Mouse (Mus musculus) embryo, embryonic 10.5 days (tissue): Measurements from ENCODE around the gene Gm10181.
A peak's percentile ranks its signal among the peaks of the same experiment; 100 is the strongest.
"Not testable (repeated sequence)": the region's sequence is repeated elsewhere in the genome, so short reads cannot be mapped to it uniquely, and the experiment has no call there.

Experiments used
- DNase-seq: peaks from one replicate; pipeline ENCODE4 v3.0.0-alpha.2; 2015; ENCODE audit warnings: low spot score

The Gm10181 gene

DNA sequence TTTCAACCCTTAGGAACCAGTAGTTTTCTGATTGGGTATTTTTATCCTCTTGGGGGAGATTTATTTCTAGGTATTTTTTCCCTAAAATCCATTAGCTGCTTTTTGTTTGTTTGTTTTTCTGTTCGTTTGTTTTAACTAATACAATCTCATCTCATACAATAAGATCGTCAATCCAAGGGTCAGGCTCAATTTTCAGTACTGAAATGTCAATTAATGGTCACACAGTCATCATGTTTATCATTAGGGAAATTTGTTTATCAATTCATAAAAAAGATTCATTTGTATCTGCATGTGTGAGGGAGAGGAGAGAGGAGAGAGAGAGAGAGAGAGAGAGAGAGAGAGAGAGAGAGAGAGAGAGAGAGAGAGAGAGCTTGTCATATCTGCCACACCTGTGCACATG is at the start of gene Gm10181:
TSS of gene Gm10181 (plus strand) at position 301 of the 400 bp plus-strand sequence.
- DNase-seq: no peak

DNA sequence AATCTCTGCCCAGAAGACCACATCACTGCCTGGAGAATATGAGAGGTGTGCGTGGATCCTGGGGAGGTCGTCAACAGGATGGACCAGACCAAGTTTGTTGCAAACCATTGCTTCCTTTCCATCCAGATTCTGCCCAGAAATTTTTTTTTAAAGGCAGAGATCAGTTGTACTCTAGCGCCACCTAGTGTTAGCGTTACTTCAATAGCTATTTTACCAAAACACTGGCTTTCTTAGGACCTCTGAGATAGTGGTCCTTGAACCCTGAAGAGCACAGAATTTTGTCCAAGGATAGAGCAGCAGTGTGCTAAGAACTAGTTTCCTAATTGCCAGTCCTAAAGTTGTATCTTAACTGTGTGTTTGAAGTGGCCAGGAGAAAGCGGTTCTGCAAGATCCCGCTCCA is 47.6 kb upstream of the Gm10181 start:
- peak; percentile 91 for DNase-seq

DNA sequence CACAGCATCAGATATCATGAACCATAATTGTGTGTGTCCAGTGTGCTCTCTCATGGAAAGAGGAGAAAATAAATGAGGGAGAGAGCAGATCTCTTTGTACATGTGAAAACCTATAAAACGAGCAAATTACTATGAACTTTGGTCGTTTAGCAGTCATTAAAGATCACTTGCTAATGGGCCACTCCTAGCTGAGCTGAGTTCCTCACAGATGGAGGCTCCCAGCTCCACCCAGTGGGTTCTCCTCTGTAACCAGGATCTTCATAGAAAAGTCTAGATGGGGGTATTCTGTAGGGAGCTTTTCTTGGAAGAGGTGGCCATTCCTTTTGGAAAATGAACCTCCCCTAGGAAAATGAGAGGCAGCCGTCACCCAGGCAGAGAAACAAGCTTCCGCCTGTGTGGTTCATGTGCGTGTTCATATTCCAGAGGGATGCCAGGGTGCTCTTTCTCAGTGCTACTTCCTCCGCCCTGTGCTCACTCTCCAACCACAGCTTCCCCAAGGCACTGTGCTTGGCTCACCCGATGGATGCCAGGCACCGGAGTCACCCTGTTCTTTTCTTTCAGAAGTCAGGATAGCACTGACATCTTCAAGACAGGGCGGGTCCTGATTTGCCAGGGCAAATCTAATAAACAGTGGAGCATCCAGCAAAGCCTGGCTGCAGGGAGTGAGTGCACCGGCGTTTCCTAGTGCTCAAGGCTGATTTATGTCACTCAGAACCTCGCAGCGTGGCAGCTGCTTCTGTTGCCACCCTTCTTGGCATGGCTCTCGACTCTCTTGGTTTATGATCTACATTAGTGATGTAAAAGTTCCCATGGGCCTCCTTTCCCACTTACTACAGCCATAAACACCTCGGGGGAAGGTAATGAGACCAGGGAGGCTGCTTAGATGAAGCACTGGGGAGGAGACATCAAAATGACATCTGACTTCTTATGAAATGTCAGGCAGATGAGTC is 46.8 kb upstream of the Gm10181 start:
- no peak for DNase-seq

DNA sequence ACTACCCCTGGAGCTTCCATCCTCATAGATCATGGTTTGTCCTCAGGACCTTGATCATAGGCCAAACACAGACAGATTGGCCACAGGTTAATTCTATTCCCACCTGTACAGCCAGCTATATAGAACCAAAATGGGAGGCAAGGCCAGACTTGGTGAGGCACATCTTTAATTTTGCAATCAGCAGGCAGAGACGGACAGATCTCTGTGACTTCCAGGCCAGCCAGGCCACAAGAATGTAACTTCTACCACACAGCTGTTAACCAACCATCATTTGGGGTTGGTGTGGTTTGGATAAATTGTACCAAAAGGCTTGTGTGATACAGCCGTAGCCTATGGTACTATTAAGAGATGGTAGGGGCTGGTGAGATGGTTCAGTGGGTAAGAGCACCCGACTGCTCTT is 44.9 kb upstream of the Gm10181 start:
- DNase-seq: no peak

DNA sequence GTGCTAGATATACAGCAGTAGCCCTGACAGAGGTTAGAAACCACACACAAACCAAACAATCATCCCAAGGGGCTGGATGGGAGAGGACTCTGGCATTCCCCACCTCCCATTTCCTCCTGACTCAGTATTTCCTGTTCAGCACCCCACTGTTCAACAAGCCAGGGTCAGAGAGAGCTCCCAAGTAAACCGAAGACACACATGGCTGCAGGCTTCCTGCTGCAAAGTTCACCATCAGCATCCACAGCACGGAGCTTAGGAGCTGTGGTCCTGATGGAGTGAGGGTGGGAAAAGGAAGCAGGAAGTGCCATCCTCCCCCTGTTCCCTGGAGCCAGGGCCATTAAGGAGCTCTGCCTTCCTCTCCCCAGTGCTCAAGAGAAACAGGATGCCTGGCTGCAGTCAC is 40.9 kb upstream of the Gm10181 start:
- DNase-seq: no peak

DNA sequence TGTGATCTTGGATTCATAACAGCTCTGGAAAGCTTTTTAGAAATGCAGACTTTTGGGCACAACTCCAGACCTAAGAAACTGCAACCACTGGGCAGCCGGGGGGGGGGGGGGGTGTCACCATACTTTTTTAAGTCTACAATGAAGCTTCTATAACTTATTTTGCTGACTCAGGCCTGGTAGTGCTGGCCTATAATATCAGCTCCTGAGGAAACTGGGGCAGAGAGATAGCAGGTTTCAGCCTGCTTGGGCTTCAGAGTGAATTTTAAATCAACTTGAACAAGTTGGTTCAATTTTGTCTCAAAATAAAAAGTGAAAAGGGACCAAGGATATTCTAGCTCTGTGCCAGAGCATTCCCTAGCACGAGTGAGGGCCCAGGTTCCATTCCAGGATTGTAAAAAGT is 40.3 kb upstream of the Gm10181 start:
- no peak for DNase-seq

DNA sequence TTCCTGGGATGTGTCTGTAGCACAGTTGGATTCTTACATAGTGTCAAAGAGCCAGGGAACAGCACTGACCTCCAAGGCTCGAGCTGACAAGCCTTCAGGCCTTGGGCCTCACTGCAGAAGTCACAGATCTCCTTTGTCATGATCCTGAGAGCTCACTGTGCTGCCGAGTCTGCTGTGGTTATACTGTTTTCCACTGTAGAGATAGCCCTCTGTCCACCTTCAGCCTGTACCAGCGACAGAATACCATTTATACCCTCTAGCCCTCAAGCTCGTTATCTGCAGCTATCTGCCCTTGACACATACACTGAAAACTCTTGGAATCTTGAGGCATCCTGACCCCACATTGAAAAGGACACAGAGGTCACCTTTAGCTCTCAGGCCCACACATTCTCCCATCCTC is 37.3 kb upstream of the Gm10181 start:
- DNase-seq: no peak

DNA sequence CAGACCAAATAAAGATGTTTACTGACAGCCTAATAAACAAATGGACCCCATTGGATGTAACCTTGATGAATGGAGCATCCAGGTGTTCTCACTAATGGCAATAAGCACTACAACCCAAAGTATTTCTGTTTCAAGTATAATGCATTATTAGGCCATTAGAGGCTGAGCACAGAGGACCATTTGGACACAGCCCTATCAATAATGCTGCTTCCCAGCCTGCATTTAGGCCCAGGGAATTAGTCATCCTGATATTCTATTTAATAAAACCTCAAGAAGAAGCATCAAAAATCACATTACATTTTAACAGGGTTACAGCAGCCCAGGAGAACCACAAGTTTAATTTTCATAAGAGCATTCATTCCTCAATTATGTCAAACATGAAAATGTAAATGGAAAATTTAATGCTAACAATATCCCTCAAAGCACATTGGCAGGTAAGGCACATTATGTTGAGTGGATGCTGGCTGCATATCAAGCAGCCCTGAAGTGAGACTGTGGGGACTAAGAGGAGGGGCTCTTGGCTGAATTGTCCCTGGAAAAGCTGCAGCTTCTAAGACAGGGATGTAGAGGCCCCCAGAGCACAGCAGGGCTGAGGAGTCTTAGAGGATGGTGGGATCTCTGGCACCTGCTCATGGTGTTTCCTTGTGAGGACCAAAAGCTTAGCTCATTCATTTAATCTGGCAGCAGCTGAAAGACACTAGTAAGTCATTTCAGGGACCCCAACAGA is 33.4 kb upstream of the Gm10181 start:
- no peak for DNase-seq

DNA sequence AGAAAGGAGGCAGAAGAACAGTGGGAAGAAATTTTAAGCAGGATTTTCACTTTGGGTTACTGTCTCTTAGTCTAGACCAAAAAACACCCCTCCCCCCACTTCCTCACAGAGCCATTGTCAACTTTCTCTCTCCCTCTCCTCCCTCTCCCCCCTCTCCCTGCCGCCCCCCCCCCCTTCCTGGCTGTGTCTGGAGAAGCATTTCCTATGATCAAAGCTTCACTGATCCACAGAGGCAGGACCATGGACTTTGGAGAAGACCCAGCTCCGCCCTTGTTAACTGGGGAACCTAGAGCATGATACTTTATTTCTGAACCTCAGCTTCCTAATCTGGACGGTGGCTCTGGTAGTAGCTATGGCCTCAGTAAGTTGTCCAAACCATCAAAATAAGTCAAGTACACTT is 30.5 kb upstream of the Gm10181 start:
- DNase-seq: peak; percentile 14

DNA sequence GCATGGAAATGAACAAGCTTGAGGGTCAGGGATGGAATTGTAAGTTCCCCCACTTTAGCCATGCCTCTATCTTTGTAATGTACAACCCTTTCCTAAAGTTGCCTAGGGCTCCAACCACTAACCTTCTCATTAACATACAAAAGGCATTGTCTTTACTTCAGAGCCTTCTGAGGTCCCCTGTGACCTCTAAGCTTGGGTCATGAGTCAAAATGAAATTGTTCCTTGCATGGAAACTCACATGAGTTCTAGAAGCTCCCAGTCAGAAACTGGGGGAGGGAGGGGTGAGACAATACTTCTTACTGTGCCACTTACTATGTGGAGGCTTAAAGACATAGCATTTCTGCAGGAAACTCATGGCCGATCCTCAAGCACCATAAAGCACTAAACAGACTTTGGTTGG is 16.6 kb upstream of the Gm10181 start:
- no peak for DNase-seq

DNA sequence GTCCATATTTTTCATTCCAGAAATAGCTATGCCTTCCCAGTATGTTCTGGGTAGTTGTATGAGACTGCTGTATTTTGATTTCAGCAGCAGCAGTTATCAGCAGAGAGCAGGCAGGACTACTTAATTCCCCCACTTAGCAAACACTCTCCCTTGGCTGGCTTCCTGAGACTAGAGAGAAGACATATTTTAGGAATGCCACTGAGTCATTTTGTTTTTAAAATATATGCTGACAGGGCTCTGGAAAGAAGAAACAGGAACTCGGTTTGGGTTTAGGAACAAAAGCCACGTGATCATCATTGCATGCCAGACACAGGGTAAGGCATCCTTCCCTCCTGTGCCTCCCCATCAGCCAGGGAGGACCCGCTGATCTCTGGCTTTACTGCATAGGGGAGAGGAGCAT is 13.2 kb upstream of the Gm10181 start:
- no peak for DNase-seq

DNA sequence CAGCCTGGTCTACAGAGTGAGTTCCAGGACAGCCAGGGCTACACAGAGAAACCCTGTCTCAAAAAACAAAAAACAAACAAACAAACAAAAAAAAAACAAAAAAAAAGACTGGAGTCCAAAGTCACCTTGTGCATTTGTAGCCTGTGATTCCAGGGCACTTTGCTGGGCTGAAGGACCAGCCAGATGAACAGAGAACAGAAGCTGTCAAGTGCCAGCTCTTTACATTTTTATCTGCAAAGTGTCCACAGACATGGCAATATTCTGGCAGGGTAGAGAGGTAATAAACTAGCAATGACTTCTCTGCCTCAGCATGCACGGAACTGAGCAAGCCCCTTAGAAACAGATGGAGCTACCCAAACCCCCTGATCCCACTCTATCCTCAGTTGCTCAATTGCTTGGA is 12.7 kb upstream of the Gm10181 start:
- no peak for DNase-seq

DNA sequence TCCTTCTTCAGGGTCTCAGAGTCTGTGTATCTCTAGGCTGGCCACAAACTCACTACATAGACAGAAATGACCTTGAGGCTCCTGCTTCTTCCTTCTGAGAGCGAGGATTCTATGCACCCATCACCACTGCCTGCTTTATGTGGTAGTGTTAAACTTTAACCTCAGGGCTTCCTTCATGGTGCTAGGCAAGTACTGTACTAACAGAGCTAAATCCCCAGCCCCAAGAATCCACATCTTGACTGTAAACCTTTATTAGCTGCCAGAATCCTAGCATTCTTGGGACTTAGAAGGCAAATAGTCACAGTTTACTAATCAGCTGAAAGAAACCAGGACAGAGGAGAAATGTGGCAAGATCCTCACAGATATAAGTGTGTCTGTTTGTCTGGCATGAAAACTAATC is 1.6 kb downstream of the Gm10181 start:
- DNase-seq: no peak

DNA sequence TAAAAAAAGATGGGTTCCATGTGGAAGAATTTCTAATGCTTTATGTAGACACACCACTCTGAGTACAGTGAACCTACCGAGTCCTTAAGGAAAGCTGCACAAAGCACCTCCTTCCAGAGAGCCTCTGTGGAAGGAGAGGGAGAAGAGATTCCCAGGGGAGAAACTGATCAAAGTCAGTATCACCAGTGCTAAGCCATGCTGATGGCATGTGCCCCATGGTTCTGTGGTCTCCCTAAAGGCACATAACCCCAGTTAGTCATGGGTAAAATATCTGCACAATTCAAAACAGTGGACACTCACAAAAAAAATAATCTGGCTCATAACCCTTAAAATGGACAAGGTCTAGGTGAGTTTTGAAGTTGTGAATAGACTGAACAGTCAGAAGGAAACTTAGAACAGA is 13.7 kb downstream of the Gm10181 start:
- no peak for DNase-seq

DNA sequence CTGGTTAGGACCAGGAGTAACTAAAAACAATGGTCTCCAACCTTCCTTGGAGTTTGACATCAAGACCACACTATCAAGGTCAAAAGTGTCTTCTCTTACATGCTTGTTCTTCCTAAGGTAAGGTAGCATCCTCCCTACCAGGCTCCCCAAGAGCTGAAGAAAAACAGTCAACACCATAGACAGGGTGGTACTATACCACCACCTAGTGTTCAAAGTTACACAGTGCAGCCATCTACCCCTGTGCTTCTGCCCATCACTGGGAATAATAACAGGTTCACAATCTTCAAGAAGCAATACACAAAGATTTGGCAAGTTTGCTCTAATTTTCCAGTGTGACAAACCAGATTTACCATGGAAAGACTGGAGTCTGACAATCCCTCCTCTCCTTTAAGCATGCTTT is 15.4 kb downstream of the Gm10181 start:
- DNase-seq: peak; percentile 78

DNA sequence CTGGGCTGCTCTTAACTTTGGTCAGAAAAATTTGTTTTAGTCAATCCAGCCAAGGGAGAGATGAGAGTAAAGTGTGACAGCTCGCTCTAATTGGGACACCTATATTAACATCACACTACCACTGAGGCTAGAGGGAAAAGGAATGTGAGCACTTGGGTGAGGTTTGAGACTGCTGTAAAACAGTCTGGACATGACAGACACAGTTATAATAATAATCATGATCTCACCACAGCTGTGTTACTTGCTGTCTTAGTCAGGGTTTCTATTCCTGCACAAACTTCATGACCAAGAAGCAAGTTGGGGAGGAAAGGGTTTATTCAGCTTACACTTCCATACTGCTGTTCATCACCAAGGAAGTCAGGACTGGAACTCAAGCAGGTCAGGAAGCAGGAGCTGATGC is 34.4 kb downstream of the Gm10181 start:
- not testable (repeated sequence) for DNase-seq

DNA sequence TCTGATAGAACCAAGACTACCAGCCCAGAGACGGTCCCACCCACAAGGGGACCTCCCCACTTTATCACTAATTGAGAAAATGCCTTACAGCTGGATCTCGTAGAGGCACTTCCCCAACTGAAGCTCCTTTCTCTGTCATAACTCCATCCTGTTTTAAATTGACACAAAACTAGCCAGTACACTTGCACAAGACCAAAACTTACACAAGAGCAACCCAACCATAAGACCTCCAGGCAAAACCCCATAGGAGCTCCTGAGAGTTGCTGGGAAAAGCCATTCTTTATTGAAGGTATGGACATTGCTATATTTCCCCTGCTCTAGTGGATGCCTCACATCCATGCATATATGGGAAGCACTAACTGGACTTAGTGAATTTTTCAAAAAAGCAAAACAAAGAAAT is 34.8 kb downstream of the Gm10181 start:
- DNase-seq: no peak

DNA sequence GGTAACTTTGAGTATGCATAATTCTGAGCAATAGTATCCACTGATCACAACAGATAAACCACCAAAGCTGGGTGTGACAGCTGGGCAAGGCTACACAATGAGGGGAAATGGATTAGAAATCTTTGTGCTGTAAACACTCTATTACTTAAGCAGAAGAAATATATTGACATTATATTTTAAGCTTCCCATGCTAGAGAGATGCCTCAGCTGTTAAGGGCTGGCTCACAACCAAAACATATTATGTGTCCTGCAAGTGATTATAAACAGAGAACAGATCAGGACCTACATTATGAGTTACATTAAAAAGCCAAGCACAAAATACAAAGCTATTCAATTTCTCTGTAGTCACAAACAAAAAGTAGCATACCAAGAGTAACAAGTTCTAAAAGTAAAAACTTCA is 43.0 kb downstream of the Gm10181 start:
- DNase-seq: no peak

DNA sequence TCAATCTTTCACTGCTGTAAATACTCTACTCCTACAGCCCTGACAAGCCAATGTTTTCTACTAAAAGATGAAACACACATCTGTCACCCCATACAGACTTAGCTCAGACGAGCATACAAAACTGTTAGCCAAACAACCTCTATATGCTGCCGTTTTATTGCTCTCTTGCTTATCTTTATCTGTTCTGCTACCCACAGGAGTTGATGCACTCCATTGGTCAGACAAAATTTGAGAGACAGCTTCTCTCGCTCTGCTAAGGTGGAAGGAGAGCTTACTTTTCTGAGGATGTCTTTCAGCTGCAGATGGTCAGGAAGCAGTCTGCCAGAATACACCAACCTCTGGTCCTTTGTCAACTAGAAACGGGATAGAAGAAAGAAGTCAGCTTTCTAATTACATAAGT is 43.7 kb downstream of the Gm10181 start:
- no peak for DNase-seq

DNA sequence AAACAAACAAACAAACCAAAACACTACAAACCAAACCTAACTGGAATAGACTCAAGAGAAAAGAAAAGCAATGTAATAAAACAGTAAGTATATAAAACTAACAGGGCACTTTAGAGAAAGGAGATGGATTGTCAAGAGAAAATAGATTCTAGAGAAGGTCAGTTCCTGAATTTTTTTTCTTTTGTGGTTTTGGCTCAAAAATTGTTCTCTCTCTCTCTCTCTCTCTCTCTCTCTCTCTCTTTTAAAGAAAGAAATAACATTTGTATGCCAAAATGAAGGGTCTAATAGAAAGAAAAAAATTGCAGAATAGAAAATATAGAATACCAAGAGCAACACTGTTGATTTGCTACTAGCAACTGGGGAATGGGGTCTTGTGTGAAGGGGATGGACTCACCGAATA is 49.7 kb downstream of the Gm10181 start:
- no peak for DNase-seq
